Mouse (Mus musculus) heart, postnatal 0 days (tissue): ENCODE results near the gene Cald1. TPM values are rescaled to one million over a fixed set of nuclear protein-coding genes. Genes with fewer than 3 reads are reported as not detected.

Experiments used
- ATAC-seq: fragments of 200-750 bp; cut with Nextera tagmentation; 2 replicates; pipeline ENCODE4 v1.8.0; 2017; ENCODE audit warnings: low read depth, moderate number of reproducible peaks, moderate library complexity; ENCODE audit not compliant: insufficient read depth
- DNase-seq: peaks from one replicate; pipeline ENCODE4 v3.0.0-alpha.2; 2016; ENCODE audit warnings: low spot score
- H3K27ac ChIP-seq: fragments of 300-500 bp; sonication (generic); 2 replicates; pipeline ENCODE4 v1.5.1; 2014; ENCODE audit warnings: low read depth, mild to moderate bottlenecking
- H3K27me3 ChIP-seq: fragments of 300-500 bp; sonication (generic); 2 replicates; pipeline ENCODE4 v1.6.1; 2014; ENCODE audit warnings: low read length, mixed read lengths; ENCODE audit not compliant: control insufficient read depth, insufficient read depth
- H3K36me3 ChIP-seq: fragments of 300-500 bp; sonication (generic); replicated peaks from 2 replicates; pipeline ENCODE4 v1.6.1; 2014; ENCODE audit warnings: low read length, mixed read lengths; ENCODE audit not compliant: control insufficient read depth, insufficient read depth
- H3K4me1 ChIP-seq: fragments of 300-500 bp; sonication (generic); 2 replicates; pipeline ENCODE4 v1.6.1; 2014; ENCODE audit warnings: antibody characterized with exemption; ENCODE audit not compliant: control insufficient read depth, insufficient read depth
- H3K4me2 ChIP-seq: fragments of 300-500 bp; sonication (generic); 2 replicates; pipeline ENCODE4 v1.6.1; 2014; ENCODE audit warnings: low read depth, mild to moderate bottlenecking, low read length, moderate library complexity
- H3K4me3 ChIP-seq: fragments of 300-500 bp; sonication (generic); 2 replicates; pipeline ENCODE4 v1.5.1; 2014; ENCODE audit warnings: low read depth, low read length
- H3K9ac ChIP-seq: fragments of 300-500 bp; sonication (generic); replicated peaks from 2 replicates; pipeline ENCODE4 v1.6.1; 2014; ENCODE audit warnings: low read depth, low read length, mixed read lengths
- H3K9me3 ChIP-seq: fragments of 300-500 bp; sonication (generic); replicated peaks from 2 replicates; pipeline ENCODE4 v1.6.1; 2016; ENCODE audit warnings: low read length; ENCODE audit not compliant: control insufficient read depth
- CTCF ChIP-seq: IDR thresholded peaks from 2 replicates; pipeline ENCODE4 v1.5.1; 2016; ENCODE audit warnings: antibody characterized with exemption, control low read depth, low read depth
- EP300 ChIP-seq: IDR thresholded peaks from 2 replicates; pipeline ENCODE4 v1.6.1; 2016; ENCODE audit warnings: antibody characterized with exemption, low read depth
- WGBS: fragments of 180-500 bp; shearing (Covaris S2); extraction: QIAGEN DNeasy Blood & Tissue Kit; methylation state at CpG from one replicate; pipeline ENCODE4 v1.1.7; 2014; 5-methylcytosine and 5-hydroxymethylcytosine counted together
- polyA plus RNA-seq: library from polyadenylated mRNA; unstranded; fragments of >200 nt; fragmentation: Nextera tagmentation; extraction: Ambion mirVana; gene quantifications from 2 replicates; pipeline ENCODE4 v1.2.1, GENCODE M21; 2015
- total RNA-seq: library from RNA; depleted of rRNA; stranded (reverse); fragments of >200 nt; gene quantifications from 2 replicates; pipeline ENCODE4 v1.2.3, GENCODE M21; 2014; ENCODE audit warnings: low replicate concordance

Gene Cald1
- total and polyA plus RNA-seq, 2 experiments from 2014 or later: 56.6 to 105 TPM

- Histone ChIP-seq H3K4me1 (0 out of 2 replicates have a peak, but pooled peaks cover 8% of the 10 kb centered on the region), H3K27ac (no peak overlapping the region), H3K9ac (no peak overlapping the region), H3K36me3 (peaks cover 44% of the 10 kb centered on the region), H3K4me2 (no peak overlapping the region), H3K4me3 (no peak overlapping the region), H3K27me3 (no peaks in the 10 kb centered on the region), H3K9me3 (no peaks in the 10 kb centered on the region)
- no peak for ATAC-seq
- TF ChIP-seq CTCF (no peak), EP300 (no peak)
- no peak for DNase-seq
- WGBS: 85% methylated on average over 11 of the region's 11 CpGs
Measured at GRCm38 (mm10) chr6:34748566-34748965, 150.3 kb downstream of the Cald1 start.

GRCm38 (mm10) chr6:34749526-34749925, 151.2 kb downstream of the Cald1 start:
- Histone ChIP-seq H3K4me1 (0 out of 2 replicates have a peak, but pooled peaks cover 5% of the 10 kb centered on the region), H3K27ac (no peak overlapping the region), H3K27me3 (no peaks in the 10 kb centered on the region), H3K36me3 (peaks cover 39% of the 10 kb centered on the region), H3K4me2 (no peak overlapping the region), H3K9me3 (no peaks in the 10 kb centered on the region), H3K4me3 (no peak overlapping the region), H3K9ac (no peak overlapping the region)
- ATAC-seq: no peak
- no peak for TF ChIP-seq CTCF
- no peak for TF ChIP-seq EP300
- 67% methylated on average over 6 of the region's 6 CpGs for WGBS
- DNase-seq: no peak

DNA sequence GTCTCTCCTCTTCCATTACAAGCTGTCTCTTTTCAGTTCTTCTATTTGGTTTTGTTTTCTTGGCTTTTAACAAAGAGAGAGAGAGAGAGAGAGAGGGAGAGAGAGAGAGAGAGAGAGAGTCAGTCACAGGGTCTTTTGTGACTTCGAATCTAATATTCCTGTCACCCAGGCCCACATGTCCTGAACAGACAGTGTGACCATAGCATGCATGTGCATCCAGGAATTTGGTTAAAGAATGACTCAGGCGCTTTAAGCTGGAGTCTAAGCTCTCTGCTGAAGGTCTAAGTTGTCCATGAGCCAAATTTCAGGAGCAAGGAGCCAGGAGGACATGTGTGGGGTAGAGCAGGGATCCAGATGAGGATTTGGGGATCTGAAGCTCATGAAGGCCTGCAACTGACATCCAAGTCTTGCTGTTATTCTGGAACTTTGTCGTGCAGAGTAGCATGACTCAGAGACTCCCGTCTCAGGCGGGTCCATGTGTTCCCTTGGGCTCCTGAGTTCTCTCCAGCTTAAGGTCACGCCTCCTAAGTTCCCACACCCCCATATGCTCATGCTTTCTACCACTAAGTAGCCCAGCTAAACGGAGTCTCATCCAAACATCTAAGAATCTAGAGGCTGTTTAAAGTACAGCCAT, 152.3 kb downstream of the Cald1 start:
- H3K4me1 ChIP-seq: 0 out of 2 replicates have a peak, but pooled peaks cover 5% of the 10 kb centered on the region
- TF ChIP-seq CTCF (no peak), EP300 (no peak)
- 49% methylated on average over 7 of the region's 7 CpGs for WGBS
- no peak overlapping the region for H3K4me3 ChIP-seq
- H3K9ac ChIP-seq: no peak overlapping the region
- no peaks in the 10 kb centered on the region for H3K27me3 ChIP-seq
- H3K27ac ChIP-seq: 0 out of 2 replicates have a peak overlapping the region, but pooled peaks have one; percentile 16
- peaks cover 43% of the 10 kb centered on the region for H3K36me3 ChIP-seq
- no peaks in the 10 kb centered on the region for H3K9me3 ChIP-seq
- 0 out of 2 replicates have a peak, but pooled peaks have one; percentile 11 for ATAC-seq
- H3K4me2 ChIP-seq: no peak overlapping the region
- no peak for DNase-seq

- DNase-seq: no peak
- no peaks in the 10 kb centered on the region for H3K27me3 ChIP-seq
- H3K9ac ChIP-seq: no peak overlapping the region
- no peak for ATAC-seq
- TF ChIP-seq CTCF: no peak
- no peak for TF ChIP-seq EP300
- no peaks in the 10 kb centered on the region for H3K9me3 ChIP-seq
- 0 out of 2 replicates have a peak, but pooled peaks cover 5% of the 10 kb centered on the region for H3K4me1 ChIP-seq
- H3K4me2 ChIP-seq: no peak overlapping the region
- H3K4me3 ChIP-seq: no peak overlapping the region
- H3K36me3 ChIP-seq: peaks cover 46% of the 10 kb centered on the region
- no peak overlapping the region for H3K27ac ChIP-seq
Measured at GRCm38 (mm10) chr6:34751625-34752024, 153.3 kb downstream of the Cald1 start.

GRCm38 (mm10) chr6:34754448-34754847, 156.1 kb downstream of the Cald1 start:
- 22% methylated on average over 5 of the region's 5 CpGs for WGBS
- peak; percentile 91 for DNase-seq
- Histone ChIP-seq H3K27ac (no peak overlapping the region), H3K27me3 (no peaks in the 10 kb centered on the region), H3K4me1 (0 out of 2 replicates have a peak, but pooled peaks cover 5% of the 10 kb centered on the region), H3K9me3 (no peaks in the 10 kb centered on the region), H3K36me3 (peaks cover 55% of the 10 kb centered on the region), H3K4me3 (no peak overlapping the region), H3K9ac (no peak overlapping the region), H3K4me2 (no peak overlapping the region)
- ATAC-seq: peak; percentile 63; the same call in 1 of the 2 replicates
- TF ChIP-seq EP300: no peak
- peak; percentile 84 for TF ChIP-seq CTCF

DNA sequence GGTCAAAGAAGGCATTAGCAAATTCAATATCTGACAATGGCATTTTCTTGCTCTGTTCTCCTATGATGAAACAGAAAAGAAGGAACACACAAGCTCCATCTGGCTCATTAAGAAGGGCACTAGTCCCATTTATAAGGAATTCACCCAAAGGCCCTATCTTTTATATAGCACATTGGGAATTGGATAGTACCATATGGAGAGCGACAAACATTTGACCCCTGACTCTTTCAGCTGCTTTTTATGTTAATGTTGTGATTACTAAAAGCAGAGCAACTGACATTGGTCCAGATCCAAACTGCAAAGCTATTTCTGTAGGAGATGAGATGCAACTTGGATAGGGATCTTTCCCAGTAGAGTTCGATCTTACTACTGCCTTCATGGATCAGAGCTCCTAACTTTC, 160.0 kb downstream of the Cald1 start:
- H3K27ac ChIP-seq: no peak overlapping the region
- WGBS: 82% methylated on average over 2 of the region's 2 CpGs
- ATAC-seq: no peak

More for the DNA sequence above, 160.0 kb downstream of the Cald1 start:
- H3K4me1 ChIP-seq: no peaks in the 10 kb centered on the region
- H3K27me3 ChIP-seq: no peaks in the 10 kb centered on the region
- H3K9ac ChIP-seq: no peak overlapping the region
- H3K36me3 ChIP-seq: peaks cover 66% of the 10 kb centered on the region
- H3K4me2 ChIP-seq: no peak overlapping the region
- H3K9me3 ChIP-seq: no peaks in the 10 kb centered on the region
- no peak overlapping the region for H3K4me3 ChIP-seq
- no peak for DNase-seq
- no peak for TF ChIP-seq CTCF
- TF ChIP-seq EP300: no peak
